Comparison of ENCODE assay signal across 27 mouse cellular contexts in the genomic region with DNA sequence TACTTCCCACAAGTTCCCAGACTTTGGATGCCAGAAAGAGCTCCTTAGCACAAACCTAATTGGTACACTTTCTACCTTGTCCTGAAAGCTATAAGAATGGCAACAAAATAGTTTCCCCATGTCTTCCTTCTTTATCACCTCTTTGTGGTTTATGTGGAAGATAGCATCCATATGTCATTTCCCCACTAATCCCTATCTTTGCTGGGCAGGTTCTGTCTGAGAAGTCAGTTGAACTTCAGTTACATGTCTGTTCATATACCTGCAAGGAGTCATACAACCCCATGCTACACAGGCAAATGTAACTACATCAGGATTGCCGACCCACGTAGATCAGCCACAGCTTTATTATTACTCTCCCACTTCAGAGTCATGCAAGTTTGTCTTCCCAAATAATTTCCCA. TPM values are rescaled to one million over a fixed set of nuclear protein-coding genes. Genes with fewer than 3 reads are reported as not detected.
DNase-seq lines count a peak whose midpoint lies in the region; ATAC-seq and TF ChIP-seq lines count a peak whose summit lies in the region.
"Had no signal": no experiment of that assay in that cellular context is flagged by ENCODE, and none has a peak within 500 bp of the region (broad histone marks: within the 10 kb centered on the region; RNA-seq: fewer than 3 reads in every experiment).

No protein-coding gene starts in this region.

- TF ChIP-seq CTCF in liver, postnatal 0 days (IDR thresholded peaks at IDR 0.05; ENCODE audit: low read depth), result no peak
- no peak for TF ChIP-seq CTCF in MEL (IDR thresholded peaks at IDR 0.05 in 2 of 3, conservative IDR thresholded peaks at IDR 0.05 in 1 of 3; ENCODE audit: control insufficient read depth in 1 of 3, insufficient read depth in 1 of 3, low read depth in 2 of 3, low read length in 3 of 3, poor library complexity in 1 of 3, severe bottlenecking in 1 of 3)

- H3K4me2 ChIP-seq in liver, postnatal 0 days (ENCODE audit: low read depth, low read length), result no peak overlapping the region
- H3K4me2 ChIP-seq in liver, embryonic 11.5 days, result no peak overlapping the region
- no peak overlapping the region for H3K4me2 ChIP-seq in hindbrain, embryonic 14.5 days (replicated peaks)

- H3K27me3 ChIP-seq in liver, postnatal 0 days (ENCODE audit: insufficient read depth, low read length), result no peaks in the 10 kb centered on the region
- no peaks in the 10 kb centered on the region for H3K27me3 ChIP-seq in liver, embryonic 11.5 days (replicated peaks; ENCODE audit: control insufficient read depth, insufficient read depth, low read length)
- no peaks in the 10 kb centered on the region for H3K27me3 ChIP-seq in MEL (ENCODE audit: control insufficient read depth in 1 of 2, insufficient read depth in 2 of 2, low read length in 2 of 2)
- no peaks in the 10 kb centered on the region for H3K27me3 ChIP-seq in hindbrain, embryonic 14.5 days (ENCODE audit: control insufficient read depth, insufficient read depth, low read length)
- H3K27me3 ChIP-seq: CH12.LX had no signal

- TF ChIP-seq POLR2A in MEL (IDR thresholded peaks at IDR 0.05; ENCODE audit: control insufficient read depth in 1 of 2, insufficient read depth in 1 of 2, low read depth in 1 of 2, low read length in 2 of 2, poor library complexity in 1 of 2), result no peak

- no peaks in the 10 kb centered on the region for H3K79me2 ChIP-seq in MEL (ENCODE audit: control insufficient read depth, insufficient read depth, low read length, poor library complexity)

- no peaks in the 10 kb centered on the region for H3K9me3 ChIP-seq in liver, postnatal 0 days (ENCODE audit: low read length)
- no peaks in the 10 kb centered on the region for H3K9me3 ChIP-seq in liver, embryonic 11.5 days (ENCODE audit: control insufficient read depth, low read length)
- H3K9me3 ChIP-seq in MEL (replicated peaks; ENCODE audit: insufficient read depth, low read length), result no peaks in the 10 kb centered on the region
- no peaks in the 10 kb centered on the region for H3K9me3 ChIP-seq in hindbrain, embryonic 14.5 days (ENCODE audit: control insufficient read depth, low read length)
- H3K9me3 ChIP-seq: G1E had no signal

- no peak for TF ChIP-seq RAD21 in MEL (IDR thresholded peaks at IDR 0.05; ENCODE audit: low read depth, low read length)

- no peak for ATAC-seq in liver, postnatal 0 days
- no peak for ATAC-seq in liver, embryonic 11.5 days (replicated peaks; ENCODE audit: low FRiP score)
- ATAC-seq in megakaryocyte progenitor cell, adult 5-6 weeks (replicated peaks; ENCODE audit: poor library complexity), result 0 out of 2 replicates have a peak, but pooled peaks have one; percentile 29
- ATAC-seq in hindbrain, embryonic 14.5 days (ENCODE audit: low FRiP score), result no peak
- ATAC-seq in granulocyte monocyte progenitor cell, adult 5-6 weeks (replicated peaks; ENCODE audit: poor library complexity, severe bottlenecking), result no peak
- ATAC-seq: activated CD4-positive, CD25-positive, alpha-beta regulatory T cell, adult 4 months; CD4-positive, CD25-positive, alpha-beta regulatory T cell, adult 4 months; Patski had no signal

- DNase-seq in liver, postnatal 0 days, result no peak
- DNase-seq in liver, embryonic 11.5 days (ENCODE audit: low spot score), result no peak
- DNase-seq in MEL (ENCODE audit: low read depth, low spot score), result peak; percentile 78
- peak; percentile 24 for DNase-seq in MEL-GATA-1-ER (ENCODE audit: extremely low read depth, low read depth)
- no peak for DNase-seq in hindbrain, embryonic 14.5 days (ENCODE audit: low spot score)
- no peak for DNase-seq in kidney, postnatal 10 days
- DNase-seq: adrenal gland, adult 2 months; adrenal gland, adult 8-10 months; adrenal gland, postnatal 10 days; adrenal gland, postnatal 14 days; adrenal gland, postnatal 25 days; adrenal gland, postnatal 36 days; B cell, adult 2 months; cerebellum, adult 11 months; cerebellum, adult 11-12 months; cerebellum, adult 18-20 months; cerebellum, adult 2 months had no signal

- TF ChIP-seq EP300 in liver, postnatal 0 days (IDR thresholded peaks at IDR 0.05; ENCODE audit: low read depth), result 0 out of 2 replicates have a peak, but pooled peaks have one; percentile 38
- peak; percentile 99 for TF ChIP-seq EP300 in MEL (IDR thresholded peaks at IDR 0.05; ENCODE audit: low read depth in 1 of 2, low read length in 2 of 2)

- no peak overlapping the region for H3K4me3 ChIP-seq in liver, postnatal 0 days (ENCODE audit: low read depth, low read length)
- H3K4me3 ChIP-seq in liver, embryonic 11.5 days (ENCODE audit: low read depth, low read length), result no peak overlapping the region
- H3K4me3 ChIP-seq in MEL (ENCODE audit: control insufficient read depth in 1 of 2, insufficient read depth in 1 of 2, low read depth in 2 of 2, low read length in 2 of 2), result peak overlapping the region in 1 of 2 experiments; percentile 23; a peak in 1 of 4 replicates
- H3K4me3 ChIP-seq in hindbrain, embryonic 14.5 days (replicated peaks; ENCODE audit: low read length), result no peak overlapping the region

- no peak overlapping the region for H3K27ac ChIP-seq in liver, postnatal 0 days (ENCODE audit: low read depth)
- H3K27ac ChIP-seq in liver, embryonic 11.5 days (ENCODE audit: low read depth, low read length), result no peak overlapping the region
- H3K27ac ChIP-seq in MEL (ENCODE audit: control insufficient read depth, low read depth, low read length), result peak overlapping the region; percentile 44
- no peak overlapping the region for H3K27ac ChIP-seq in hindbrain, embryonic 14.5 days

- no peaks in the 10 kb centered on the region for H3K4me1 ChIP-seq in liver, postnatal 0 days (ENCODE audit: insufficient read depth)
- H3K4me1 ChIP-seq in liver, embryonic 11.5 days (replicated peaks; ENCODE audit: control insufficient read depth, insufficient read depth, low read length), result no peaks in the 10 kb centered on the region
- peaks cover 6 to 20% of the 10 kb centered on the region in 2 experiments for H3K4me1 ChIP-seq in MEL (ENCODE audit: control insufficient read depth in 1 of 2, insufficient read depth in 2 of 2, low read length in 2 of 2)
- no peaks in the 10 kb centered on the region for H3K4me1 ChIP-seq in hindbrain, embryonic 14.5 days (replicated peaks; ENCODE audit: control insufficient read depth, insufficient read depth, low read length)

- WGBS in liver, postnatal 0 days (ENCODE audit: insufficient replicate concordance), result 60% methylated on average over 2 of the region's 2 CpGs
- 72% methylated on average over 2 of the region's 2 CpGs for whole genome bisulfite sequencing in liver, embryonic 11.5 days
- 86% methylated on average over 2 of the region's 2 CpGs for WGBS in hindbrain, embryonic 14.5 days

- no peaks in the 10 kb centered on the region for H3K36me3 ChIP-seq in liver, postnatal 0 days (replicated peaks; ENCODE audit: insufficient read depth, low read length)
- H3K36me3 ChIP-seq in liver, embryonic 11.5 days (ENCODE audit: control insufficient read depth, insufficient read depth, low read length), result no peaks in the 10 kb centered on the region
- H3K36me3 ChIP-seq in MEL (ENCODE audit: control insufficient read depth in 1 of 2, insufficient read depth in 2 of 2, low read length in 2 of 2), result peaks cover 0 to 47% of the 10 kb centered on the region in 2 experiments; a peak in 2 of 4 replicates
- no peaks in the 10 kb centered on the region for H3K36me3 ChIP-seq in hindbrain, embryonic 14.5 days (replicated peaks; ENCODE audit: control insufficient read depth, insufficient read depth)
- H3K36me3 ChIP-seq: G1E had no signal

- H3K9ac ChIP-seq in liver, postnatal 0 days (replicated peaks), result no peak overlapping the region
- H3K9ac ChIP-seq in liver, embryonic 11.5 days (ENCODE audit: low read depth, low read length), result no peak overlapping the region
- no peak overlapping the region for H3K9ac ChIP-seq in MEL (ENCODE audit: control insufficient read depth, low read depth, low read length, poor library complexity, severe bottlenecking)
- no peak overlapping the region for H3K9ac ChIP-seq in hindbrain, embryonic 14.5 days

TF ChIP-seq in MEL, 35 proteins besides CTCF, POLR2A, EP300 and RAD21 (continues in another document):
- TF ChIP-seq HCFC1 (IDR thresholded peaks at IDR 0.05; ENCODE audit: low read depth, low read length), result no peak; the same call in 1 of the 2 replicates
- peak; percentile 86 for TF ChIP-seq RCOR1 (IDR thresholded peaks at IDR 0.05; ENCODE audit: low read depth, low read length)
- no peak for TF ChIP-seq E2F4 (IDR thresholded peaks at IDR 0.05; ENCODE audit: borderline replicate concordance, low read depth, low read length)
- TF ChIP-seq GATA1 (IDR thresholded peaks at IDR 0.05; ENCODE audit: low read depth, low read length), result peak; percentile 98
- peak; percentile 11; the same call in 1 of the 2 replicates for TF ChIP-seq BHLHE40 (IDR thresholded peaks at IDR 0.05; ENCODE audit: borderline replicate concordance, low read depth, low read length)
- TF ChIP-seq ETS1 (IDR thresholded peaks at IDR 0.05; ENCODE audit: low read depth, low read length), result peak; percentile 93
- peak; percentile 31; the same call in 1 of the 2 replicates for TF ChIP-seq TBP (IDR thresholded peaks at IDR 0.05; ENCODE audit: low read depth, low read length)
- TF ChIP-seq SIN3A (IDR thresholded peaks at IDR 0.05; ENCODE audit: low read length), result peak; percentile 85
- peak; percentile 99 for TF ChIP-seq MYB (IDR thresholded peaks at IDR 0.05; ENCODE audit: low read depth, low read length)
- TF ChIP-seq TAL1 (IDR thresholded peaks at IDR 0.05; ENCODE audit: low read length), result peak; percentile 79
- no peak for TF ChIP-seq CHD1 (IDR thresholded peaks at IDR 0.05; ENCODE audit: low read depth, low read length)
- TF ChIP-seq MXI1 (IDR thresholded peaks at IDR 0.05; ENCODE audit: low read depth, low read length), result peak; percentile 33; the same call in 1 of the 2 replicates
- no peak for TF ChIP-seq MAX (IDR thresholded peaks at IDR 0.05; ENCODE audit: low read length)
- peak; percentile 72 for TF ChIP-seq MAFK (IDR thresholded peaks at IDR 0.05; ENCODE audit: borderline replicate concordance, low read depth, low read length)
- peak; percentile 68 for TF ChIP-seq MAZ (IDR thresholded peaks at IDR 0.05; ENCODE audit: low read depth, low read length)
- TF ChIP-seq TCF12 (IDR thresholded peaks at IDR 0.05; ENCODE audit: low read depth, low read length), result peak; percentile 96

RNA-seq across cellular contexts. Expression of gene Gmnc, which starts 35.8 kb away (rescaled TPM):
- polyA plus RNA-seq in liver, postnatal 0 days (2015; fragmentation: Nextera tagmentation; extraction: Ambion mirVana), result not detected in 2 replicates
- not detected in 2 replicates for polyA plus RNA-seq in liver, embryonic 11.5 days (2014; fragmentation: Nextera tagmentation; extraction: Ambion mirVana)
- not detected in 2 replicates for total RNA-seq in MEL (2012; rRNA removed)
- polyA plus RNA-seq in MEL (2012; ENCODE audit: insufficient read depth in 1 of 2, insufficient read length in 2 of 2, low read depth in 1 of 2, low replicate concordance in 2 of 2, missing spikeins in 1 of 2), result not detected
- not detected in 2 replicates for total RNA-seq in megakaryocyte progenitor cell, adult 5-6 weeks (2015)
- total RNA-seq in megakaryocyte progenitor cell, adult 5-6 weeks (2017), result not detected in 2 replicates
- polyA plus RNA-seq in hindbrain, embryonic 14.5 days (2014; fragmentation: Nextera tagmentation; extraction: Ambion mirVana), result 1.1 and 2.1 TPM in 2 replicates
- not detected in 2 replicates for total RNA-seq in granulocyte monocyte progenitor cell, adult 5-6 weeks (2014; fragmentation: Nextera tagmentation)
- total RNA-seq in granulocyte monocyte progenitor cell, adult 5-6 weeks (2017), result not detected in 2 replicates
- total RNA-seq: adrenal gland, adult 18-20 months; adrenal gland, adult 2 months; adrenal gland, adult 8-10 months; adrenal gland, postnatal 10 days; adrenal gland, postnatal 14 days; adrenal gland, postnatal 25 days; adrenal gland, postnatal 36 days; adrenal gland, postnatal 4 days; CH12.LX had no signal
- polyA plus RNA-seq: activated CD4-positive, CD25-positive, alpha-beta regulatory T cell, adult 4 months; adrenal gland, adult 2 months; C2C12; CD4-positive, CD25-positive, alpha-beta regulatory T cell, adult 4 months; G1E; Patski had no signal

Comparison
In these comparisons a context has a peak if more than half of its experiments do, and no peak if none do; other contexts are left out.
1. DNase-seq: peak in MEL (single experiment) and MEL-GATA-1-ER (single experiment); none in liver, postnatal 0 days (single experiment), liver, embryonic 11.5 days (single experiment), hindbrain, embryonic 14.5 days (single experiment) and kidney, postnatal 10 days (single experiment).